Mouse (Mus musculus): ENCODE results near the gene Hspd1. TPM values are rescaled to one million over a fixed set of nuclear protein-coding genes. Genes with fewer than 3 reads are reported as not detected.

The Hspd1 gene
- total and polyA plus RNA-seq, 3 experiments: 306 to 885 (median 775) TPM

- Histone ChIP-seq H3K4me3 (ENCODE audit: control insufficient read depth in 1 of 2, insufficient read depth in 1 of 2, low read depth in 2 of 2, low read length in 2 of 2) (peak overlapping the region; percentile 67 to 97), H3K9me3 (replicated peaks; ENCODE audit: insufficient read depth, low read length) (no peaks in the 10 kb centered on the region), H3K27ac (ENCODE audit: control insufficient read depth, low read depth, low read length) (peak overlapping the region; percentile 8), H3K4me1 (ENCODE audit: control insufficient read depth in 1 of 2, insufficient read depth in 2 of 2, low read length in 2 of 2) (peaks cover 6 to 20% of the 10 kb centered on the region in 2 experiments; a peak in 3 of 4 replicates), H3K36me3 (ENCODE audit: control insufficient read depth in 1 of 2, insufficient read depth in 2 of 2, low read length in 2 of 2) (peaks cover 33 to 57% of the 10 kb centered on the region in 2 experiments), H3K27me3 (ENCODE audit: control insufficient read depth in 1 of 2, insufficient read depth in 2 of 2, low read length in 2 of 2) (no peaks in the 10 kb centered on the region), H3K79me2 (ENCODE audit: control insufficient read depth, insufficient read depth, low read length, poor library complexity) (peaks cover 78% of the 10 kb centered on the region), H3K9ac (ENCODE audit: control insufficient read depth, low read depth, low read length, poor library complexity, severe bottlenecking) (peak overlapping the region; percentile 96)
- TF ChIP-seq CTCF (IDR thresholded peaks at IDR 0.05 in 2 of 3, conservative IDR thresholded peaks at IDR 0.05 in 1 of 3; ENCODE audit: control insufficient read depth in 1 of 3, insufficient read depth in 1 of 3, low read depth in 2 of 3, low read length in 3 of 3, poor library complexity in 1 of 3, severe bottlenecking in 1 of 3) (peak in 1 of 3 experiments; percentile 16; a peak in 1 of 6 replicates), ZNF384 (IDR thresholded peaks at IDR 0.05; ENCODE audit: low read depth, low read length) (no peak), MYC (IDR thresholded peaks at IDR 0.05; ENCODE audit: low read depth, low read length) (0 out of 2 replicates have a peak, but pooled peaks have one; percentile 18), CHD1 (IDR thresholded peaks at IDR 0.05; ENCODE audit: low read depth, low read length) (no peak), MEF2A (IDR thresholded peaks at IDR 0.05; ENCODE audit: extremely low read depth, insufficient replicate concordance, low read depth, low read length, poor library complexity, severe bottlenecking) (no peak), E2F4 (IDR thresholded peaks at IDR 0.05; ENCODE audit: borderline replicate concordance, low read depth, low read length) (no peak), MYB (IDR thresholded peaks at IDR 0.05; ENCODE audit: low read depth, low read length) (no peak), POLR2AphosphoS5 (IDR thresholded peaks at IDR 0.05; ENCODE audit: borderline replicate concordance, low read depth, low read length) (no peak)
- DNase-seq (ENCODE audit: low read depth, low spot score): peak; percentile 42
These were observed 2.2 kb downstream of the Hspd1 start for GRCm38 (mm10) chr1:55085781-55086366.

- Histone ChIP-seq H3K27me3 (ENCODE audit: control insufficient read depth in 1 of 2, insufficient read depth in 2 of 2, low read length in 2 of 2) (no peaks in the 10 kb centered on the region), H3K9me3 (replicated peaks; ENCODE audit: insufficient read depth, low read length) (no peaks in the 10 kb centered on the region), H3K9ac (ENCODE audit: control insufficient read depth, low read depth, low read length, poor library complexity, severe bottlenecking) (no peak overlapping the region), H3K4me1 (ENCODE audit: control insufficient read depth in 1 of 2, insufficient read depth in 2 of 2, low read length in 2 of 2) (peaks cover 4 to 22% of the 10 kb centered on the region in 2 experiments; a peak in 3 of 4 replicates), H3K27ac (ENCODE audit: control insufficient read depth, low read depth, low read length) (no peak overlapping the region), H3K36me3 (ENCODE audit: control insufficient read depth in 1 of 2, insufficient read depth in 2 of 2, low read length in 2 of 2) (peaks cover 41 to 72% of the 10 kb centered on the region in 2 experiments), H3K4me3 (ENCODE audit: control insufficient read depth in 1 of 2, insufficient read depth in 1 of 2, low read depth in 2 of 2, low read length in 2 of 2) (0 out of 4 replicates have a peak overlapping the region, but pooled peaks of 1 of the 2 experiments have one; percentile 3), H3K79me2 (ENCODE audit: control insufficient read depth, insufficient read depth, low read length, poor library complexity) (peaks cover 54% of the 10 kb centered on the region)
- TF ChIP-seq TBP (IDR thresholded peaks at IDR 0.05; ENCODE audit: low read depth, low read length) (0 out of 2 replicates have a peak, but pooled peaks have one; percentile 8), SMC3 (IDR thresholded peaks at IDR 0.05; ENCODE audit: low read depth, low read length) (peak; percentile 50), RAD21 (IDR thresholded peaks at IDR 0.05; ENCODE audit: low read depth, low read length) (peak; percentile 16), UBTF (IDR thresholded peaks at IDR 0.05; ENCODE audit: borderline replicate concordance, insufficient read depth, low read depth, low read length) (no peak), ZC3H11A (IDR thresholded peaks at IDR 0.05; ENCODE audit: low read depth, low read length) (0 out of 2 replicates have a peak, but pooled peaks have one; percentile 21), CTCF (IDR thresholded peaks at IDR 0.05 in 2 of 3, conservative IDR thresholded peaks at IDR 0.05 in 1 of 3; ENCODE audit: control insufficient read depth in 1 of 3, insufficient read depth in 1 of 3, low read depth in 2 of 3, low read length in 3 of 3, poor library complexity in 1 of 3, severe bottlenecking in 1 of 3) (peak; percentile 26 to 58 (median 41)), HCFC1 (IDR thresholded peaks at IDR 0.05; ENCODE audit: low read depth, low read length) (0 out of 2 replicates have a peak, but pooled peaks have one; percentile 17), MYC (IDR thresholded peaks at IDR 0.05; ENCODE audit: low read depth, low read length) (peak; percentile 67), GATA1 (IDR thresholded peaks at IDR 0.05; ENCODE audit: low read depth, low read length) (no peak)
- DNase-seq (ENCODE audit: low read depth, low spot score): peak; percentile 81
These were observed 5.9 kb downstream of the Hspd1 start for GRCm38 (mm10) chr1:55082106-55082505.

Measured in MEL (cell line).